Mouse (Mus musculus) cortical plate, adult 2 months (tissue): Measurements from ENCODE around the gene Efemp1.

Experiments used
- CTCF ChIP-seq: fragments of 200-500 bp; IDR thresholded peaks from 2 replicates; pipeline ENCODE4 v1.5.1; 2011; ENCODE audit warnings: mild to moderate bottlenecking, control low read depth, low read length; ENCODE audit not compliant: insufficient read depth; ENCODE audit errors: extremely low read depth
- POLR2A ChIP-seq: fragments of 200-500 bp; IDR thresholded peaks from 2 replicates; pipeline ENCODE4 v1.6.1; 2011; ENCODE audit warnings: mild to moderate bottlenecking, low read length, control low read depth; ENCODE audit not compliant: insufficient read depth; ENCODE audit errors: extremely low read depth

DNA sequence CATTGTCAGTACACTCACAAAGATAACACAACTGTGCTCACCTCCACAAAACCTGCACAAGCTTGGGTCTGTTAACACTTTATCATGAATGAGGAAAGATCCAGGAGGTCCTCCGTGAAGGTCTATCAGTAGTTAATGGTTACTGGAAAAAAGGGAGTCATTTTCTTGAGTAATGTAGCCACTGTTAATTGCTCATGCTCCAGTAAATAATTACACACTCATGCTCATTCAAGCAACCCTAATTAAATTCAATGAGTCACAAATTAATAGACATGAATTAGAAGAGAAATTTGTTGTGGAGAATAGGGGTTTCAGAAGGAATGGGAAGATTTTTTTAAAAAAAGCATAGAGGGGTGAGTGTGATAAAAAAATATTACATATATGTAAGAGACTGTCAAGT is 108.4 kb downstream of the Efemp1 start:
- TF ChIP-seq CTCF (no peak), POLR2A (no peak)
